Mouse (Mus musculus) urinary bladder, adult 18-20 months (tissue): ENCODE measurements at regions not wholly inside any gene's neighbourhood (a gene's known extent, or its start where the extent isn't known, plus 50 kb on each side); places are given as distances from the start of the nearest gene placed in this dataset.
A peak's percentile ranks its signal among the peaks of the same experiment; 100 is the strongest.
"Not testable (repeated sequence)": the region's sequence is repeated elsewhere in the genome, so short reads cannot be mapped to it uniquely, and the experiment has no call there.

ENCODE experiments used
- DNase-seq, 2 experiments: peaks; one replicate each; pipeline ENCODE4 v3.0.0; 2022; ENCODE audit warnings: low spot score in 2 of 2, mixed read lengths in 2 of 2

- not testable (repeated sequence) for DNase-seq
Observed at GRCm38 (mm10) chr6:133724627-133725026, 128.9 kb downstream of the Kap start.

DNA sequence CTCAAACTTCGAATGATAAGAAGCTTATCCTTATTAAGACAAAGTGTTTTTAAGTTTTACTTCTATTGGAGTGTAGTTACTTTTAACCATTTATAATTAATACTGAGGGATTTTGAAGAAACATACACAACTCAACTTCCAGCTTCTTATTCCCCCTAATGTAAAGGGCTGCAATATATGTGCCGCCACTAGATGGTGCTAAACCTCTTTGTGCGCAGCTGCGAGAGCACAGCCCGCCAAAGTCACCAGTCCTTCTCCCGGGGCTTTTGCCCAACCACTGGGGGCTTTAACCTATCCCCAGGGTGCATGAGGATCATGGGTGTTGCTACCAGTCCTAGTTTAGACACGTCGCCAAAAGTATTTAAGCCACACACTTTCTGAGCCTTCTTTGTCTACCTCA lies 146.8 kb downstream of the Kap start:
- peak in 1 of 2 experiments; percentile 11 for DNase-seq

- no peak for DNase-seq
Observed at GRCm38 (mm10) chr6:133701625-133702024, 151.9 kb downstream of the Kap start.
